Mouse (Mus musculus): Measurements from ENCODE around the gene Immp1l. TPM values are rescaled to one million over a fixed set of nuclear protein-coding genes. Genes with fewer than 3 reads are reported as not detected.

Gene Immp1l
- polyA plus RNA-seq (2016; fragmentation: Nextera tagmentation; extraction: Ambion mirVana): 123 and 129 TPM in 2 replicates

- Histone ChIP-seq H3K9ac (peak within 1 kb of the TSS; percentile 72), H3K36me3 (replicated peaks) (no peaks in the 10 kb centered on the region), H3K9me3 (no peaks in the 10 kb centered on the region), H3K4me2 (peak within 1 kb of the TSS; percentile 80), H3K27ac (peak within 1 kb of the TSS; percentile 65), H3K4me1 (peaks cover 9% of the 10 kb centered on the region), H3K4me3 (replicated peaks) (peak within 1 kb of the TSS; percentile 84), H3K27me3 (no peaks in the 10 kb centered on the region)
- under 1% methylated on average over 39 of the region's 39 CpGs for WGBS
- peak; percentile 100 for ATAC-seq (ENCODE audit: low FRiP score)
Measured at GRCm38 (mm10) chr2:105903896-105904756, at the start of gene Immp1l, which contains the start of gene Elp4. Gene Immp1l, plus strand, starts transcription at chr2:105904638. Gene Elp4, minus strand, starts transcription at chr2:105904564.

- Histone ChIP-seq H3K4me3 (replicated peaks) (no peak overlapping the region), H3K9me3 (no peaks in the 10 kb centered on the region), H3K27me3 (no peaks in the 10 kb centered on the region), H3K4me2 (no peak overlapping the region), H3K9ac (no peak overlapping the region), H3K36me3 (replicated peaks) (no peaks in the 10 kb centered on the region), H3K4me1 (no peaks in the 10 kb centered on the region), H3K27ac (no peak overlapping the region)
- ATAC-seq (ENCODE audit: low FRiP score): no peak
- WGBS: 57% methylated on average over 2 of the region's 2 CpGs
Measured at GRCm38 (mm10) chr2:105854740-105855139, 49.7 kb upstream of the Immp1l start.

DNA sequence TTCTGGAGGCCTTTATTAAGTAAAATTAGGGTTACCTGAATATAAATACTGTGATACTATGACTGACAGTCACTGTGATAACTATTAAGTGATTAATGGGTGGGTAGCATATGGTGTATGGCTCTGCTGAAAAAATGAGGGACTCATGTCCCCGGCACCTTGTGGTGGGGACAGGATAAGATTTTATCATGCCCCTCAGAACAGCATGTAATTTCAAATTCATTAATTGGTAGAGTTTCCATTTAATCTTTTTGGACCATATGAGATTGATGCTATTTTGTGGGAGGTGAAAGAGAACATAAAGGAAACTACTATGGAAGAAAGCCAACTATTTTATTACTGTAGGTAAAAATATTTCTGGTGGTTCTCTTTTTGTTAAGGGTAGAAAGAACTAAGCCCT is 31.0 kb upstream of the Immp1l start:
- H3K4me1 ChIP-seq: no peaks in the 10 kb centered on the region
- H3K9me3 ChIP-seq: no peaks in the 10 kb centered on the region
- 0 out of 2 replicates have a peak, but pooled peaks cover 6% of the 10 kb centered on the region for H3K36me3 ChIP-seq (replicated peaks)
- H3K4me2 ChIP-seq: no peak overlapping the region
- no peaks in the 10 kb centered on the region for H3K27me3 ChIP-seq
- no peak overlapping the region for H3K4me3 ChIP-seq (replicated peaks)
- 98% methylated on average over 1 of the region's 1 CpGs for WGBS
- no peak overlapping the region for H3K27ac ChIP-seq
- H3K9ac ChIP-seq: no peak overlapping the region
- ATAC-seq (ENCODE audit: low FRiP score): no peak

GRCm38 (mm10) chr2:105890816-105891215 is 13.6 kb upstream of the Immp1l start:
- Histone ChIP-seq H3K9ac (no peak overlapping the region), H3K4me2 (no peak overlapping the region), H3K4me3 (replicated peaks) (no peak overlapping the region), H3K27me3 (no peaks in the 10 kb centered on the region), H3K9me3 (peaks cover 3% of the 10 kb centered on the region; the same call in 1 of the 2 replicates), H3K4me1 (no peaks in the 10 kb centered on the region), H3K36me3 (replicated peaks) (peaks cover 30% of the 10 kb centered on the region), H3K27ac (no peak overlapping the region)
- no peak for ATAC-seq (ENCODE audit: low FRiP score)

DNA sequence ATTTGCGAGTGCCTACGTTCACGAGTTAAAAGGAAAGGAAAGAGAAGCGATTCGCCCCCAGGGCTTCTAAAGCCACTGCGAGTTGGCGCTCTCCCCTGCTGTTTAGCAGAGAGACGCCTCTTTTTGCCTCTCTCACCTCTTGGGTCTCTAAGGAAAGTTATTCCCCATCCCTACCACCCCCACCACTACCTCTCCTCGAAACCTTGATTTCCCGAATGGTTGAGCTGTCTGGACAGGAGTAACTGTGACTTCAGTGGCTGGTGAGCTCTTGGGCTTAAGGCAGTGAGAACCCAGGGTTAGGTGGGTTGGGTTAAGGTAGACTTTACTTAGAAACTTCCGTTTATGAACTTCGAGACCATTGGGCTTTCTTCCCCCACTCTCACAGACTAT is 314 bp downstream of the Immp1l start:
- peak overlapping the region; percentile 65 for H3K27ac ChIP-seq
- ATAC-seq (ENCODE audit: low FRiP score): peak; percentile 37
- H3K36me3 ChIP-seq (replicated peaks): no peaks in the 10 kb centered on the region
- H3K9ac ChIP-seq: peak overlapping the region; percentile 72
- peaks cover 9% of the 10 kb centered on the region for H3K4me1 ChIP-seq
- H3K4me3 ChIP-seq (replicated peaks): peak overlapping the region; percentile 84
- peak overlapping the region; percentile 80 for H3K4me2 ChIP-seq
- H3K9me3 ChIP-seq: no peaks in the 10 kb centered on the region
- no peaks in the 10 kb centered on the region for H3K27me3 ChIP-seq
- WGBS: under 1% methylated on average over 12 of the region's 12 CpGs

GRCm38 (mm10) chr2:105908351-105908750 is 3.9 kb downstream of the Immp1l start:
- Histone ChIP-seq H3K4me1 (peaks cover 9% of the 10 kb centered on the region), H3K36me3 (replicated peaks) (peaks cover 8% of the 10 kb centered on the region), H3K27me3 (no peaks in the 10 kb centered on the region), H3K27ac (no peak overlapping the region), H3K4me3 (replicated peaks) (no peak overlapping the region), H3K9ac (no peak overlapping the region), H3K9me3 (no peaks in the 10 kb centered on the region), H3K4me2 (no peak overlapping the region)
- no peak for ATAC-seq (ENCODE audit: low FRiP score)
- 84% methylated on average over 5 of the region's 5 CpGs for WGBS

DNA sequence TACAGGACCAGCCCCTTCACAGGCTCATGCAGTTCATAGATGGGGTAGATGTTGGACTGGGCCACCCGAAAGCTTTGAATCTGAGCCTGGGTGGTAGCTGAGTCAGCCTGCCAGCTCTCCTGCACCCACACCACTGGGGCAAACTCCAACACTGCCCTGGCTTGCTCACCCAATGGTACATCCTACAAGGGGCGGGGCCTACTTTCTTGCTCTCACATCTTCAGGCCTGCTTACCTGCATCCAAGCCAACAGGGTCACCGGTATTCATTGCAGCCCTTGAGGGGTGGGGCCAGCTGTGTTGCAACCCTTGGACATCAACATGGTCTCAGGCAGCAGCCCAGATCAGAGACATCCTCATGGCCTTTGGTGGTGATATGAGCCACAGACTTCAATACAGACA is 6.2 kb downstream of the Immp1l start:
- Histone ChIP-seq H3K9me3 (no peaks in the 10 kb centered on the region), H3K27me3 (no peaks in the 10 kb centered on the region), H3K4me2 (no peak overlapping the region), H3K27ac (no peak overlapping the region), H3K4me3 (replicated peaks) (no peak overlapping the region), H3K9ac (no peak overlapping the region), H3K36me3 (replicated peaks) (peaks cover 8% of the 10 kb centered on the region), H3K4me1 (0 out of 2 replicates have a peak, but pooled peaks cover under 1% of the 10 kb centered on the region)
- no peak for ATAC-seq (ENCODE audit: low FRiP score)
- WGBS: 89% methylated on average over 3 of the region's 3 CpGs

DNA sequence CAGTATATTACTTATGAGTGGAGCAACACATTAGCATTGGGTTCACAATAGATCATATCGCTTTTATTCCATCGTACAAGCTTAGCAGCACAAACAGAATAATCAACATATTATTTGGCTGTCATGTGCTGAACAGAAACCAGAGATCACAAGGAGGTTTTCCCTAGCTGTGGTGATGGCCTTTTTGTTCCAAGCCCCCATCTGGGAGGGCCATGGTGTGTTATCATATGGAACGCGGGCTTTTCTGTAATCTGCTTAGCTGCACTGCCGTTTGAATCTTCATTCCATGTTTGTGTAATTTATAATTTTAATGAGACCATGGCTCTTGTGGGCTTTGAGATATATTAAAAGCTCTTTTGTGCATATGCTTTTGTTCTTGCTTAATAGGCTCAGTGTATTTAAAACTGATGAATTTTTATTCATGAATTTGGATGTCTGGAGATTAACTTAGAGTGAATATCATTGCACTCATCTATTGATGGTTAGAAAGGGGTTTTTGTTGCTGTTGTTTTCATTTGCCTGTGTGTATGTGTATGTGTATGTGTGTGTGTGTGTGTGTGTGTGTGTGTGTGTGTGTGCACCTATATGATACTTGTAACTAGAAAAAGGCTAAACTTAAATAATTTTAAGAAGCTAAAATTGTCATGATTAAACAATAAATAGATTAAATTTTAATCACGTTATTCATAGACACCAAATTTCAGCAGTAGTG is 9.4 kb downstream of the Immp1l start:
- no peak overlapping the region for H3K4me2 ChIP-seq
- no peak overlapping the region for H3K9ac ChIP-seq
- peaks cover 6% of the 10 kb centered on the region; the same call in 1 of the 2 replicates for H3K4me1 ChIP-seq
- no peak overlapping the region for H3K27ac ChIP-seq
- H3K9me3 ChIP-seq: no peaks in the 10 kb centered on the region
- ATAC-seq (ENCODE audit: low FRiP score): peak; percentile 40
- 45% methylated on average over 6 of the region's 6 CpGs for WGBS
- H3K36me3 ChIP-seq (replicated peaks): peaks cover 8% of the 10 kb centered on the region
- H3K27me3 ChIP-seq: no peaks in the 10 kb centered on the region
- no peak overlapping the region for H3K4me3 ChIP-seq (replicated peaks)

DNA sequence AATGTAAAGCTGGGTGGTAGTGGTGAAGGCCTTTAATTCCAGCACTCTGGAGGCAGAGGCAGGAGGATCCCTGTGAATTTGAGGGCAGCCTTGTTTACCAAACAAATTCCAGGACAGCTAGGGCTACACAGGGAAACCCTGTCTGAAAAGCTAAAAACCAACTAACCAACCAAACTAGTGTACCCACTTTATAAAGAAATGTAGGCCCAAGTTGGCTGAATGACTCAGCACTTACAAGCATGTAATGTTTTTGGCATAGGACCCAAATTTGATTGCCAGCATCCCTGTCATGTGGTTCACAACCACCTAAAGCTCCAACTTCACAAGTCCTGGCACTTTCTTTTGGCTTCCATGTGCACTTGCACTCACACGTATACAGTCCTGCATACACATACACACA is 12.2 kb downstream of the Immp1l start:
- no peaks in the 10 kb centered on the region for H3K27me3 ChIP-seq
- H3K27ac ChIP-seq: no peak overlapping the region
- no peaks in the 10 kb centered on the region for H3K9me3 ChIP-seq
- no peak for ATAC-seq (ENCODE audit: low FRiP score)
- no peak overlapping the region for H3K9ac ChIP-seq
- no peak overlapping the region for H3K4me2 ChIP-seq
- no peaks in the 10 kb centered on the region; the same call in 1 of the 2 replicates for H3K36me3 ChIP-seq (replicated peaks)
- H3K4me3 ChIP-seq (replicated peaks): no peak overlapping the region
- H3K4me1 ChIP-seq: peaks cover 9% of the 10 kb centered on the region; the same call in 1 of the 2 replicates
- 94% methylated on average over 1 of the region's 1 CpGs for WGBS

DNA sequence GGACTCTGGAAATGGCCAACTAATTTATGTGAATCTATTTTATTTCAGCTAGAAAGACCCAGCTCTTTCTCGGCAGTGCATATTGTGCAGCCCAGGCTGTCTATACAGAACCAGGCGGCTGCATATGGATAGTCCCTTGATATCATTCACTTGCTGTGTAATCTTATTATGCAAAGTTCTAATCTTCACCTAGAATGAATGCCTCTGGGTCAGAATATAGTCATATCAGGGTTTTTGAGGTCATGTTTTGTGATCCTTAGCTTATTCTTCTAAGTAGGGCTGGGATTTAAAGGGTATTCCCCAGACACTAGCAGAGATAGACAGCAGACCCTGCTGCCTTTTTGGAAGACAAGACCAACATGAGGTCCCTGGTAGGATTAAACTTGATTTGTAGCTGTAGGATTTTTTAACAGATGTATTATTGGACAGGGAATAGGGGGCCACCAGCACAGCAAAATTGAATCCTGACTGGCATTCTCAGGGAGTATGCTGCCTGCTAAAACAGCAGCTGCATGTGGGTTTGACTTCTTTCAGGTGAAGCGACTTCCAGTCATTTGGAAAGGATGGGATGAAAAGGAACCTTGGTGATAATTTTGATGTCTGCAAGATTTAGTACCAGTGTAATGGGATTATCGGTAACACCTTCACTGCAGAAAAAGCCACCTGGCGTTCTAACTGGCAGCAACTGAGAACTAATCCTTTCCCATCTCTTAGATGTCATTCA is 13.3 kb downstream of the Immp1l start:
- WGBS: 48% methylated on average over 5 of the region's 5 CpGs
- Histone ChIP-seq H3K4me2 (no peak overlapping the region), H3K4me3 (replicated peaks) (no peak overlapping the region), H3K9ac (no peak overlapping the region), H3K27me3 (no peaks in the 10 kb centered on the region), H3K36me3 (replicated peaks) (no peaks in the 10 kb centered on the region; the same call in 1 of the 2 replicates), H3K27ac (no peak overlapping the region), H3K4me1 (peaks cover 9% of the 10 kb centered on the region; the same call in 1 of the 2 replicates), H3K9me3 (no peaks in the 10 kb centered on the region)
- ATAC-seq (ENCODE audit: low FRiP score): 0 out of 2 replicates have a peak, but pooled peaks have one; percentile 33

GRCm38 (mm10) chr2:105950131-105950530 is 45.7 kb downstream of the Immp1l start:
- Histone ChIP-seq H3K36me3 (replicated peaks) (no peaks in the 10 kb centered on the region), H3K9me3 (no peaks in the 10 kb centered on the region)

More at GRCm38 (mm10) chr2:105950131-105950530, 45.7 kb downstream of the Immp1l start:
- no peak for ATAC-seq (ENCODE audit: low FRiP score)
- no peaks in the 10 kb centered on the region for H3K4me1 ChIP-seq
- no peak overlapping the region for H3K4me3 ChIP-seq (replicated peaks)
- H3K4me2 ChIP-seq: no peak overlapping the region
- WGBS: 96% methylated on average over 2 of the region's 2 CpGs
- H3K27me3 ChIP-seq: no peaks in the 10 kb centered on the region
- no peak overlapping the region for H3K9ac ChIP-seq
- H3K27ac ChIP-seq: no peak overlapping the region
